Mouse (Mus musculus): ENCODE measurements around the gene Zfp654.

- no peak for TF ChIP-seq CTCF (IDR thresholded peaks at IDR 0.05; ENCODE audit: borderline replicate concordance, insufficient read depth, low read depth, low read length)
- no peak for TF ChIP-seq POLR2A (IDR thresholded peaks at IDR 0.05; ENCODE audit: borderline replicate concordance, insufficient read depth, low read length)
Observed at GRCm38 (mm10) chr16:64757666-64758400, 93.6 kb downstream of the Zfp654 start.
